Mouse (Mus musculus) embryo, embryonic 10 days (tissue): Measurements from ENCODE around the gene Pde1b.

Source experiments
- DNase-seq: peaks from one replicate; pipeline ENCODE4 v3.0.0-alpha.2; 2015; ENCODE audit warnings: low spot score

The Pde1b gene

GRCm38 (mm10) chr15:103551053-103551452 lies 48.2 kb downstream of the Pde1b start:
- DNase-seq, result peak; percentile 28

DNA sequence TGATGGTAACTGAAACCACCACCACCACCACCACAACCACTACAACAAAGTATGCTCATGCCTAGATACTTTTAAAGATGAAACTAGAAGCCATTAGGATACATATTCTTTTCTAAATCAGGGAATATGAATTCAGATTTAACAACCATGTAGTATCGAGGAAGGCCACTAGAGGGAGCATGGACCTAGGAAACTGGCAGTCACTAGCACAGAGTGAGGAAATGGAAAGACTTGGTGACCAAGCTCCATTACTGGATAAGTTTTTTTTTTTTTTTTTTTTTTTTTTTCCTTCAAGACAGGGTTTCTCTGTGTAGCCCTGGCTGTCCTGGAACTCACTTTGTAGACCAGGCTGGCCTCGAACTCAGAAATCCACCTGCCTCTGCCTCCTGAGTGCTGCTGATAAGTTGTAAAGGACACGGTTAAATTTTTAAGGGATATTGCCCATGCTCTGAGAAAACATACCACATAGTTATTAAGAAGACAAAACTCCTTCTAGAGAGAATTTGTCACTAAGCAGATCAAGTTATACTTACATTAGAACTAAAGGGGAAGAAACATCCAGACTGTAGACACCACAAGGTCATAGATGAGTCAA lies 49.4 kb downstream of the Pde1b start:
- peak; percentile 81 for DNase-seq

GRCm38 (mm10) chr15:103564981-103565380 lies 62.1 kb downstream of the Pde1b start, which contains the start of gene Glycam1:
Gene Glycam1, minus strand, starts transcription at chr15:103565081.
- no peak for DNase-seq
